Mouse (Mus musculus) thymus, postnatal 14 days (tissue): ENCODE results near the gene Ostf1.
"Not testable (repeated sequence)": the region's sequence is repeated elsewhere in the genome, so short reads cannot be mapped to it uniquely, and the experiment has no call there.

Experiments
- DNase-seq: peaks from one replicate; pipeline ENCODE4 v3.0.0; 2021

The Ostf1 gene

DNA sequence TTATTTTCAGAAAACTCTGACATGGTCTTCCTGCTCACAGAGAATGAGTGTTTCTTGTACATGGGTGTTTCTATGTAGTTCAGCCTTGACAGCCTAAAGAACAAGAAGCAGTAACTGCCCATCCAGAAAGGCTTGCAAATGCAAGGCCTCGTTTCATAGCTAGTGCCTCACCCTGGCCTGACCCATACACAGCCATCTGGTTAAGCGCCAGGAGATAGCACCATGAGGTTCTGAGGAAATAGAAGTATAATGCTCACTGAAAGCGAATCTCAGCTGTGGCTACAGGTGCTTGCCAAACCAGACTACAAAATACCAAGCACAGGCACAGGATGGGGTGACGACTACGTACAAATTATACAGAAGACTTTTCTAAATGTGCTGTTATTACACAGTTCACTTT is 34.7 kb downstream of the Ostf1 start:
- DNase-seq: no peak

DNA sequence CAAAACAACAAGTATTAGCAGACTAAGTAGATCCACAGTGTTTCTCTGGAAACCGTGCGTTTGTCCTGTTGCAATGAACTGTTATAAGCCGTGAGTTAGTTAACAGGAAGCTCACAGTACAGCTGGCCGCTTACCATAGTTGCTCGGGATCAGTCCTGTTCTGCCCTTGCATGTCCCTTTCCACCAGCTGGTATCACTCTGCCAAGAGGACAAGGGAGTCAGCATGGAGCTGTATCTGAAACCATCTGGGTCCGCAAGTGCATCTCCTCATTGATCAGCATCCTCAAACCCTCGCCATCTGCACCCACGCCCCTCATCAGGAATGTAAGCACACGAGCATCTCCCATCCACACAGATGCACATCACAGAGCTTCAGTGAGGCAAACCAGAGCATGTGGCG is 37.9 kb downstream of the Ostf1 start:
- DNase-seq: no peak

DNA sequence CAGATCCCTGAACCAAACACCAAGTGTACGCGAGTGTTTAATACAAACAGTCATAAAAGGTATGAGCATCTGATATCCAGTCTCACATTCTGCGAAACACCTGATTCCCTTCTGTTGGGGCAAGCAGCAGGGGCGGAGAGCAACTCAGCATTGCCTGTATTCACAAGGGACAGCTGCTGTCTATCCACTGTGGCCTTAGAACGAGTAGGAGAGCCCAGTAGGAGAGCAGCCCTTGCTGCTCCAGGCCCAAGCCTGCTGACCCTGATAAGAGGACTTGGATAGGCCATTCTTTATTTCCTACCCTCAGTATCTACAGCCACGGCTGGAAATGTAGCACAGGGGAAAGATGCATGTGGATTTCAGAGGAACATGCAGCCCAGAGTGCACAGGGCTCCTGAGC is 38.7 kb downstream of the Ostf1 start:
- DNase-seq: no peak

DNA sequence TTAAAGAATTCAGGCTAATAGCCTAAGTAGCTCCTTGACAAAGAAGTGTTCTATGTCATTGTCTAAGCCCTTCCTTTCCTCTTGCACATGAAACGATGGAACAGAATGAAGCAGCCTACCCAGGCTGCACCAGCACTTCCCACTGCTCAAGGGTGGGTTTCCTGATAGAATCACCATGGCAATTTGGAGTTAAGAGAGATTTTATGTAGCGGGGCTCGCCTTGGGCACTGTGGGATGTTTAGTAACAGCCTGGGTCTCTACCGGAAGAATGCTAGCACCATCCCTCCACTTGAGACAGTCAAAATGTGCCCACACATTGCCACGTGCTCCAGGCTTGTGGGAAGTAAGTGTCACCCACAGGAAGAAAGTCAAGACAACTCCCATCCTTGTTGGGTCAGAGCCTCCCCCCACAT is 40.7 kb downstream of the Ostf1 start:
- DNase-seq: peak; percentile 15

DNA sequence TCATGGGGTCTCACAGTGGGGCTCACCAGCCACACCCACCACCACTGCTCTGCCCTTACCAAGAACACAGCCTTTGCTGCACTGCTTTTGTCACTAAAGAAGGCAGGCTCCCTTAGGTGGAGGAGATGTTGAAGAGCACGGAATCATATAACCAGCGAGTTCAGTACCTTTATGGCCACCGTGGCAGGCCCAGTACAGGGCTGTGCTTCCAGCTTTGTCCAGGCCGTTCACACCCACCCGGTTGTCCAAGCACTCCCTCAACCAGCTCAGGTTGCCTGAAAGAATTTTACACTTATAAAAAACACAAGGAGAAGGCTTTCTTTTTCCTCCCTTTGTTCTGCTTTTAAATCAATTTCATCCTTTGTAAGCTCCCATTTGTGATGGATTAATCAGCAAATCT is 41.4 kb downstream of the Ostf1 start:
- DNase-seq: no peak

DNA sequence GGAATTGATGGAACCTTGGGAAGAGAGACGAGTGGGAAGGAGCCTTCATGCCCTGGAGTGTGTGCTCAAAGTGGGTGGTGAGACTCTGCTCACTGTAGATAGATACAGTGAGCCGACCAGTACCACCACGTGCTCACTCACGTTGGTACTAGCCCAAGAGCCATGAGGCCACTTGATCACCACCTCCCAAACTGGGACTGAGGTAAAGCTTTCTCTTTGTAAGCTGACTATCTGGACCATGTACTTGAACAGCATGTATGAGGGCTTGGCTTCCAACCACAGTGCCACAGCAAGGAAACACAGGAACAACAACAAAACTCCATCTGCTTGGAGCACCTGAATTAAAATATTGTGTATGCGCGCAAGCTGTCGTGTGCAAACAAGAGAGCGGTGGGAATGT is 42.3 kb downstream of the Ostf1 start:
- no peak for DNase-seq

DNA sequence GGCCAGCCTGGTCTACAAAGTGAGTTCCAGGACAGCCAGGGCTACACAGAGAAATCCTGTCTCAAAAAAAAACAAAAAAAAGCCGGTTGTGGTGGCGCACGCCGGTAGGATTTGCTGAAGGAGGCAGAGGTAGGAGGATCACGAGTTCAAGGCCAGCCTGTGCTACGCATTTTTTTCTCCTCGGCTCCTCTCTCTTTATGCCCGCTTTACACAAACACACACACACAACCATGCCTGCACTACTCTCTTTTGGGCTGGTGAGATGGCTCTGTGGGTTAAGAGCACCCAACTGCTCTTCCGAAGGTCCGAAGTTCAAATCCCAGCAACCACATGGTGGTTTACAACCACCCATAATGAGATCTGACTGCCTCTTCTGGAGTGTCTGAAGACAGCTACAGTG is 42.8 kb downstream of the Ostf1 start:
- not testable (repeated sequence) for DNase-seq

DNA sequence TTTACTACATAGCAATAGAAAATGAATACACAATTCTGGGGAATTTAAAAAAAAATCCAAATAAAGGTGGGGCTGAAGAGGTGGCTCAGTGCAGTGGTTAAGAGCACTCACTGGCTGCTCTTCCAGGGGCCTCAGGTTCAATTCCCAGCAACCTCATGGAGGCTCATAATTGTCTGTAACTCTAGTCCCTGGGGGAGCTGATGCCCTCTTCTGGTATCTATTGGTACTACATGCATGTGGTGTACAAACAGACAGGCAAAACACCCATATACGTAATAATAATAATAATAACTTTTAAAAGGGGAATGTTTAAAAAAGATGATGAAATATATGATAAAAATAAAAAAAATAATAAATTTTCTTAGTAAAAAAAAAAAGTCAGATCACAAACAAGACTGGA is 43.4 kb downstream of the Ostf1 start:
- DNase-seq: peak; percentile 43

DNA sequence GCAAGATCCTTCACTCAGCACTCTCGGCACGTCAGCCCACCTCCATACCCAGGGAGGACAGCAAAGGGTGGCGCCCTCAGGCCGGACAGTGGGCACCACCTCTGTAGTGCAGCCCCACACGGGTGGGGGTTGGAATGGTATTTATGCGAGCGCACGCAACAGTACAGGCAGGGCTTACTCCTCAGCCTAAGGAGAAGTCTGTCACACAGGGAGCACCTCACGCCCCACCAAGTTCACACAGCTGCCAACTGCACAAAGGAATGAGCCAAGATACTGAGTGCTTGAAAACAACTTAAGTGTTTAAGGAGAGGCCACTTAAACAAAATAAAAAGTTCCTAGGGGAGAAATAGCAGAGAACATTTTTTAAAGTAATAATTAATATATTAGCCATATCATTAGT is 44.5 kb downstream of the Ostf1 start:
- DNase-seq: no peak

DNA sequence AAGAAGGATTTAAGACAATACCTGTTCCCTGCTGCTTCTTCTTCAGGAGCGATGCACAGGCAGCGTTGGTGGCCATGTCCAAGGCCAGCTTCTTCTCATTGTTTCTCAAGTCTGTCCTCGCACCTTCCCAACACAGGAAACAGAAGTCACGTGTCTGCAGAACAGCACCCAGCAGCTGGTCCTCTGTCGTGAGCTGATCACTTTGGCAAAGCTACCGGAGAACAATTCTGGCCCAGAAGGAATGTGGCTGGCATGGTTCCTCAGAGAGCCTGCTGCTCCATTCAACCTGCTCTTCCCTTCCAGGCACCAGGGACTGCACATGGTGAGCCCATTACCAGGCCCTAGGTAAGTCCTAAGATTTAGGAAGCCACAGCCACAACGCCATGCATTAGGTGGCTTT is 47.0 kb downstream of the Ostf1 start:
- DNase-seq: no peak

DNA sequence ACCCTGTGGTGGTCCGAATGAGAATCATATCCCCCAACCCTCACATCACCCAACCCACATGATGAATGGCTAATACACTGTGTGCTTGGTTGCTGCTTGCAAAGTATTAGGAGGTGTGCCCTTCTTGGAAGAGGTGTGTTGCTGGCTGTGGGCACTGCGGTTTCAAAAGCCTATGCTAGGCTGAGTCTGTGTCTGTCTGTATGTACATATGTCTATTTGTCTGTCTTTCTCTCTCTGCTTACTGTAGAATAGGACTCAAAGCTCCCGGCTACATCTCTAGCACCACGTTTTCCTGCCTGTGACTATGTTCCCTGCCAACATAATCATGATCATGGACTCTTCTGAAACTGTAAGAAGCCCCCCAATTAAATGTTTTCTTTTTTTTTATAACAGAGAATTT is 47.9 kb downstream of the Ostf1 start:
- no peak for DNase-seq

DNA sequence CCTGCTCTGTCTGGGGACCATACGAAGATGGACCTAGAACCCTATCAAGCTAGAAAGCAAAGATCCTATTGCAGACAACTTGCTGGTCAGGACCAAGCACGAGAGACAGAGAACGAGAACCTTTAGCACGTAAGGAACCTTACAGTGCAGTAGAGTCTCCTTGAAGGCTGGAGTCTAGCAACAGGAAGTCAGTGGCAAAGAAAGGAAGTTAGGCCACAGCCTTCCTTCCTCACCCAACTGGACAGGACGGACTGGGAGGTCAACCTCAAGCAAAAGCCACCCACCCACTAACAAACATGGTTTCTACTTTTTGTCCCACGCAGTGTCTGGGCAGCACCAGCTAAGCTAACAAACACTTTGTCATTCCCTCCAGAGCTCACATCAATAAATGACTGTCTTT is 48.7 kb downstream of the Ostf1 start:
- no peak for DNase-seq

DNA sequence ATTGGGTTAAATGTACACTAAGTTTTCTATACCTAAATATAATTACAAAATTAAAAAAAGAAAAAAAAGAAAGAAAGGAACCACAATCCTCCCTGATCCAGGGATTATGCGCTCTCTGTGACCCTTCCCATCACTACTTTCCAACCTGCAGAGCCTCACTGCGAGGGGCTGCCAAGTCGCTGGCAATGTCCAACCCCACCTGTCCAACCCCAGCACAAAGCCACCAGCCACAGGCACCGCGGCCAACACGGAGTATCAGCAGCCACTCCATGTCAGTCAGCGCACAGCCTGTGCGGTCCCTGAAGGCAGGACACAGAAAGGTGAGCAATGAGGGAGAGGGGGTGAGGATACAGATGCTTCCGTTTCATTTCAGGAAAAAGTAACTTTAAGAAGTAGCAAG is 49.4 kb downstream of the Ostf1 start:
- DNase-seq: no peak

DNA sequence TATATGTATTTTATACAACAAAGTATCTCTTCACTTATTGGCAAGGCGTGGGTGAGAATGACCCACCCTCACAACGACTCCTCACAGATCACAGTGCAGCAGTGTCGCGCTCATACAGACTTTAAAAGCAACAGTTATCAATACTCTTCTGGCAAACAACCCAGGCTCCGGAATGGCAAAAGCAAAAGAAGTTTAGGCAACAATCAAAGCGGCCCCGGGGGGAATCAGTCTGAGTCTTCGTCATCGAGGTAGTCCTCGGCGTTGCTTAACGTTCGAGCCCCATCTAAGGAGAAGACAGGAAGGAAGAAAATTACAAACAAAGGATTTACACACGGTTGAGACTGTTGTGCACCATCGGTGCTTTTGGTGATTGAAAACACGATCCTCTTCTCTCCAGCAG is 50.6 kb downstream of the Ostf1 start:
- DNase-seq: no peak

DNA sequence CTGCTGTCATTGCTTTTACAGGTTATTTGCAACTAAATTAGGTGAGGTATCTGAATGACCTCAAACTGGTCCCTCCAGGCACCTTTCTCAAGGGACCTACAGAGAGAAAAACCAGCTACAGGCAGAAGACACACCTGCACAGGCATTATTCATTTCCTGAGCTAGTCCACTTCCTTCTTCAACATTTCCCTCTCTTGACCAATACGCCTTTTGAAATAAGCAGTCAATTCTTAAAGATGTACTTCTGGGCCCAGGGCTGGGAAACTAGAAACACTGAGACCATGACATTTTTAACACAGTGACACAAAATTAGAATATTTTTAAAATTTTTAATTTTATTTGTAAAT is 52.6 kb downstream of the Ostf1 start:
- no peak for DNase-seq

DNA sequence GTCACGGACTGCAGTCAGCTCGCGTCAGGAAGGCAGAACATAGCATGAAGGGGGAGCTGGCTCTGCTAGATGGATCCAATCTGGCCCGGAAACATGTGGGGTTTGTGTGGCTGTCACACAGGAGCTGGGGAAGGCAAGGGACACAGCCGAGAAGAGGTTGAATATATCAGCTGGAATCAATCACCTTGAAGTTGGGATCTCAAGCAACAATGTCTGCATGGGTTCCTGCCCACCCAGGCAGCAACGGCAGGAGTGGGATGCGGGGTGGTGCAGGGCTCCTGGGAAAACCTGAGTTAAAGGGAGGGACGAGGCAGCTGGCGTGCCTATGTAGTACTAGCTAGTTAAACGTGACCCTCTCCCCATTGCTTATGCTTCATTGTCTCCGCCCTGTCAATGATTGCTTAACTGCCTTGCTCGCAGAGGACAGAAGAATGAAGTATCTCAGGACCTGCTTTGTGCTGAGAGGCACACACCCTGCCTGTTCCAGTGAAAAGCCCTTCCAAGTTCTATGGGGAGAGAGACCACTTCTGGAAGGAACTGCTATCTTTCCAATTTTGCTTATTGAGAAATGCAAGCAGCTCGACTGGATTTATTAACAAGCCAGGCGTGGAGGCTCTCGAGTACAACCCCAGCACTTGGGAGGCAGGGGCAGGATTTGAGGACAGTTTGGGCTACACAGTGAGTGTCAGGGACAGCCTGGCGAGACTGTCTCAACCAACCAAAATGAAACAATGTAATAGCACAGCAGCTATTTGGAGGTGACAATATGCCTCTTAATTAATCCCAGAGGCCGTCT is 53.2 kb downstream of the Ostf1 start:
- DNase-seq: no peak

DNA sequence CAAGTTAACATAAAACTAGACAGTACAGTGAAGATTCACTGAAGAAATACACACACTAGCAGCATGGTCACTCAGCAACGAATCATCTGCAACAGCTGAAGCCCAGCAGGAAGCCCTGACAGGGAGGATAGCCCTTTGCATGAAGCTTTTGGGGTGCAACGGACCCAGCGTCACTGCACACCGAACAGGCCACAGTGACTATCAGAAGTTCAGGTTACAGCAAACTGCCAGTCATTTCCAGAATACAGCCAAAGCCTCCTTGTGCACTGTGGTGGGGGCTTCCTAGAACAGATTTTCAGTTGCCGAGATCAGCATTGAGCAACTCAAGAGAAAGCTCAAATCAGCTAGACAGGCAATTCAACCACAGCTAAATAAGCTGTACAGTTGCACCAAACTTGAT is 54.3 kb downstream of the Ostf1 start:
- no peak for DNase-seq

DNA sequence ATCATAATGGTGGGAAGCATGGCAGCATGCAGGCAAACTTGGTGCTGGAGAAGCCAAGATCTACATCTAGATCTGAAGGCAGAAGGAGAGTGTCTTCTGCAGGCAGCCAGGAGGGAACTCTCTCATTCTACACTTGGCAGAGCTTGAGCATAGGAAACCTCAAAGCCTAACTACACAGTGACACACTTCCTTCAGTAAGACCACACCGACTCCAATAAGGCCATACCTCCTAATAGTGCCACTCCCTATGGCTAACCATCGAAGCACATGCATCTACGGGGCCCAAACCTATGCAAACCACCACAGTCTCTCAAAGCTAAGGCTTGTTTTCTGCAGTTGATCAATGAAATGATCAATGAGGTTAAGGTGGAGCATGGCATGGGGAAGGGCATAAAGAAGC is 55.7 kb downstream of the Ostf1 start:
- no peak for DNase-seq

DNA sequence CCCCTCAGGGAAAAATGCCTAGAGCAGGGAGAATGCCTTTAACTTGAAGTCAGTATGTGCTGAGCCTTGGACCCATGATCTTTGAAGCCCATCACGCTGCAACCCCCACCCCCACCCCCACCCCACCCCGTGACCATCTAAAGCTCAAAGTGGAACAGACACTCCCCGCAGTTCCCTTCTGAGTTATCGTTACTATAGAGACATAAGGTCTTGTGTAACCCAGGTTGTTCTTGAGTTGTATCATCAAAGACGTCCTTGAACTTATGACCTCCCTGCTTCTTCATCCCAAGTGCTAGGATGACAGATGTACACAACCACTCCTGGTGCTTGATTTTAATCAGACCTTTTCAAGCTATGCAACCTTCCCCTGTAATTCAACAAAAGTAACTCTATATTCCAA is 57.7 kb downstream of the Ostf1 start:
- no peak for DNase-seq

DNA sequence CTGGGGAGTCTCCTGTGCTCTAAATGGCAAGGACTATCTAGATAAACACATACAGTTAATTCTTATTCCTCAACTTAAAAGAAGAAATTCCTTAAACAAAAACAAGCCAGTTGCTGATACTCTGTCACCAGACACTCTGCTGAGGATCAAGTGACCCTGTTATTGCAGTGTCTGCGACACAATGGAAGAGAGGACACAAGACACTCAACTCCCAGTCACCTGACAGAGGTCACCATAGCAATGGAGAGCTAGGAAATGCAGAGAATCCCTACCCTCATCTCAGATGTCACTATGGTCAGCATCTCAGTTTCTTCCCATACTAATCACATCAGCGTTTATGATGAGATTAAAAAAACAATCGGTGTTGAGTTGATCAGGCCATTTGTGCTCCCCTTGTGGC is 58.2 kb downstream of the Ostf1 start:
- no peak for DNase-seq

DNA sequence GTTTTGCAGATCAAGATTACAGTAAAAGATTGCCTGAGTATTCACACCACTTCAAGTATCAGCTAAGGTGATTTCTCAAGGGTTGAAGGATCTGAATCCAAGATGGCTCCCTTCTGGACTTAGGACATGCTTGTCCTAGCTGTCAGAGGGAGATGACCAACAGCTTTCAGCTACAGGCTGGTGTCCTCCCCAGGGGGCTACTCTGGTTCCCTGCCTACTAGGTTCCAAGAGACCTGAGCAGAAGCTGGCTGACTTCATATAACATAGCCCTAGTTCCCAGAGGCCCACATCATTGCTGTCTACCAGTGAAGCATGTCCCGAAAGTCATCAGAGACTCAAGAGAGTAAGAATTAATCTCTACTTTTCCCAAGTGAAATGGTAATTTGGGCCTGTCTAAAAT is 62.1 kb downstream of the Ostf1 start:
- no peak for DNase-seq

DNA sequence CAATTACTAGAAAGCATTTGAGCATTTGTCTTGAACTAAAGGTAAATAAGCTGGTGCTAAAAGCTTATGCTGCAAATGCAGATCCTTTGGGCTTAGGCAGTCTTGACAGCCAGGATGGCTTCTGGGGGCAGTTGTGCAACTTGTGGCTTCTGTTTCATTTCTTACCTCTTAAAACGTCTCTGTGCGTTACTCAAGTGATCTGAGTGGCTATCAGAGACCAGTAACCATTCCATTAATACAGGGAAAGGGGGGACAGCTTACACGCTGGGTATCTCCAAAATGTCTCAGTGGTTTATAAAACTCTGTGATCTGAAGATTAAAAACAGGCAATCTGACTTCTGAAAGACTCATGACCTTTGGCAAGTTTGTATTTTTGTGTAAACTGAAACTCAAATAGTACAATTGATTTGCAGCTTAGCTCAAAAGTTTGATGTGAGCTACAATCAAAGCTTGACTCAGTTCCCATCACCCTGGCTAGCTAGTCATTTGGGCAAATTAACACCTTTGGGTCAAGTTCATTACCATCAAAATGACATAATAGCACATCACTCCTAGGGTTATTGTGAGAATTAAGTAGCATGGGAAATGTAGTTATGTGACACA is 62.7 kb downstream of the Ostf1 start:
- no peak for DNase-seq

DNA sequence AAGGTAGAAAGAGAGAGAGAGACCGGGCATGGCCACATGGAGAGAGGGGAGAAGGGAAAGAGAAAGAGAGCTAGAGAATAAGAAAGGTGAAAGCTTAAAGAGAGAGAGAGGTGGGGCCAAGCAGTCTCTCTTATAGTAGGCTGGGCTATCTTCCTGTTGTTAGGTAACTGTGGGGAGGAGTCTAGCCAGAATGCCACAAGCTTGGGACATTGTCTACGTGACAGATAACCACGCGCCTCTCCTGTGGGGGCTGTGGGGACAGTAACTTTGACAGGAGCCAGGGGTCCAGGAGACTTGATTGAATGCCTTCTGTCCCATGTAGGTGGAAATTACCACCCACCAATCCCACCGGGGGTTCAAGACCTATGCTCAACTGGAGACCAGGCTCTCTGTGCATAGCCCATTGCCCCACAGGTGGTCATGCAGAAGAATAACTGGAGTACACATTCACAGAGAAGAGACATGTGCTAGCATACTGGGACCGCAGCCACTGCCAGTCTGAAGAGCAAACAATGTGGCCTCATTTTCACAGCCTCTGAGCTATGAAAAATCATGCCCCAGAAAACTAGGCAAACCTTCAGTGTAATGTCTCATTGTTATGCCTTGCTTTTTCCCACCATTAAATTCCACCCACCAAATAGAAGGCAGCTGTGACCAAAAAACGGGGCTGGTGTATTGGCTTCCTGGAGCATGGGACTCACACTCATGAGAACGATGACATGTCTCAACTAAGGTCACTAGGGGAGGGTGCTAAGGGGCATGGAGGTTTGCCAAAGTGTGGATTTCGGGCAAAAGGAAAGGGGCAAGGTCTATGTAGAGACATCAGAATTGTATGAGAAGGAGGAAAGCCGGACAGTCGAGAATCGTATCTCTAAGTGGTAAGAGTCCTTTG is 63.4 kb downstream of the Ostf1 start:
- no peak for DNase-seq

DNA sequence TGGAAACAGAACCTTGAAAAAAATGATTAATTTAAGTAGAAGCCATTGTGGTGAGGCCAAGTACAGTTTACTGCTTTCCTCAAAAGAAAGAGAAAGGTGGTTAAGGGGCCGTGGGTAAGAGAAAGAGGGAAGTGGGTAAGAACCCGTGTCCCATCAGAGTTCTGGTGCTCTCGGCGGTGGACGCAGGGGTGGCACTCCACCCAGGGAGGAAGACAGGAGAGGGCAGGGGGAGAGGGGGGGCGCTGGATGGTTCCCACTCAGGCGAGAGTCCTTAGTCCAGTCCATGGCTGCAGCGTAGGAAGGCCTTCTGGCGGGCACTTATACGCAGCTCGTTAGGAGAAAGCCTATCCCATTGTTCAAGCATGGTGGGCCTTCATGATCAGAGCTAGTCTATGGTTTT is 64.1 kb downstream of the Ostf1 start:
- DNase-seq: no peak
